Mouse (Mus musculus): Measurements from ENCODE around the gene Kctd5.

The Kctd5 gene

GRCm38 (mm10) chr17:24036954-24037353 is 36.3 kb downstream of the Kctd5 start:
- no peak for DNase-seq

GRCm38 (mm10) chr17:24035087-24035486 is 38.2 kb downstream of the Kctd5 start:
- no peak for DNase-seq

GRCm38 (mm10) chr17:24030551-24030950 is 42.7 kb downstream of the Kctd5 start:
- DNase-seq: no peak

- DNase-seq: no peak
These were observed 43.8 kb downstream of the Kctd5 start for GRCm38 (mm10) chr17:24029477-24029876.

- no peak for DNase-seq
These were observed 51.7 kb downstream of the Kctd5 start for GRCm38 (mm10) chr17:24021375-24022199.

- no peak for DNase-seq
These were observed 52.6 kb downstream of the Kctd5 start for GRCm38 (mm10) chr17:24020696-24021095.

GRCm38 (mm10) chr17:24015727-24016126 is 57.6 kb downstream of the Kctd5 start:
- no peak for DNase-seq

- DNase-seq: no peak
These were observed 58.8 kb downstream of the Kctd5 start for GRCm38 (mm10) chr17:24014433-24014965.

- no peak for DNase-seq
These were observed 60.4 kb downstream of the Kctd5 start for GRCm38 (mm10) chr17:24012921-24013320.

- DNase-seq: no peak
These were observed 63.7 kb downstream of the Kctd5 start for GRCm38 (mm10) chr17:24009617-24010016.

GRCm38 (mm10) chr17:24008105-24008504 is 65.2 kb downstream of the Kctd5 start:
- no peak for DNase-seq

- no peak for DNase-seq
These were observed 65.9 kb downstream of the Kctd5 start for GRCm38 (mm10) chr17:24007391-24007790.

GRCm38 (mm10) chr17:24006930-24007329 is 66.4 kb downstream of the Kctd5 start:
- no peak for DNase-seq

GRCm38 (mm10) chr17:24005049-24005448 is 68.2 kb downstream of the Kctd5 start:
- no peak for DNase-seq

- no peak for DNase-seq
These were observed 69.1 kb downstream of the Kctd5 start for GRCm38 (mm10) chr17:24004071-24004665.

GRCm38 (mm10) chr17:24000404-24000803 is 72.9 kb downstream of the Kctd5 start:
- no peak for DNase-seq

- DNase-seq: no peak
These were observed 74.9 kb downstream of the Kctd5 start for GRCm38 (mm10) chr17:23998383-23998782.

GRCm38 (mm10) chr17:23997901-23998300 is 75.4 kb downstream of the Kctd5 start, which contains the start of gene Prss22:
TSS of gene Prss22 (minus strand) at chr17:23998100.
- no peak for DNase-seq

Measured in liver (tissue).